Mouse (Mus musculus) adrenal gland (tissue): ENCODE measurements around the gene Cenpt.

ENCODE experiments used
- intact Hi-C: fragments of 180-260 bp; cut with DNase I; formaldehyde crosslinking; loops from one replicate; pipeline ENCODE4 v1.15.1; 2025

Gene Cenpt

DNA sequence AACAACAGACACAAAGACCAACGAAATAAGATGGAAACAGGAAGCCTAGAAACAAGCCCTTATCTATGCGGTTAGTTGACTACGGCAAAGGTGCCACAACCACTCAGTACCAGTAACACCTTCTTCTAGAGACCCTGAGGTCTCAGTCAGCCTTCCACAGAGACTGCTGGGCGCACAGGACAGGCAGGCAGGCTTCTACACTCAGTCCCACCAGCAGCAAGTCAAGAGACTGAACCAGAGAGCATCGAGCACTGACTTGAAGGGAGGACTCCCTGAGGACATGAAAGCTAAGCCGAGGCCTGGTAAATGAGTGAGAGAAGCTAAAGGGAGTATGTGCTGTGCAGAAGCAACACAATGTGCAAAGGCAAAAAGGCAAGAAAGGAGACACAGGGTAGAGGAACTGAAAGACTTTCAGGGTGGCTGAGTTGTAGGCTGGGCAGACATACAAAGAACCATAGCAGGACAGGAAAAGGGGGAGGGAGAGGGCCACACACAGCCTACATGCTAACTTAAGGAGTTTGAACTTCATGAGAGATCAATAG is 42.8 kb downstream of the Cenpt start:
- intact Hi-C loops = no loop called here

DNA sequence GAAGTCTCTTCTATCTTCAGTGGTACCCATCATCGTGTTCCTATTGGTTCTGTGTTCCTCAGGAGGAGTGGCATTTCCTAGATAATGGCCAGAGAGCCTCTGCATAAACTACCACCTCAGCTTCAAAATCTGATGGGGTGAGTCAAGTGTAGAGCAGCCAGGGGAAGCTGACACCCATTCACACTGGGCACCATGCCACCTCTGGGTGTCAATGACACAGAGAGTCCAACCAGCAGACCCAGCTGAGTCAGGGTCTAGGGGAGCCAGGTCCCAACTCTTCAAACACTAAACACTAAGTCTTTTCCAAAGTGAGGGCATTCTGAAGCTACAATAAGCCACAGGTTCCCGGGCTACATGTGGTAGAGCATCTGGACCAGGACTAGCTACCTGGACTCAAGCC is 44.6 kb downstream of the Cenpt start:
- intact Hi-C loops = no loop called here

DNA sequence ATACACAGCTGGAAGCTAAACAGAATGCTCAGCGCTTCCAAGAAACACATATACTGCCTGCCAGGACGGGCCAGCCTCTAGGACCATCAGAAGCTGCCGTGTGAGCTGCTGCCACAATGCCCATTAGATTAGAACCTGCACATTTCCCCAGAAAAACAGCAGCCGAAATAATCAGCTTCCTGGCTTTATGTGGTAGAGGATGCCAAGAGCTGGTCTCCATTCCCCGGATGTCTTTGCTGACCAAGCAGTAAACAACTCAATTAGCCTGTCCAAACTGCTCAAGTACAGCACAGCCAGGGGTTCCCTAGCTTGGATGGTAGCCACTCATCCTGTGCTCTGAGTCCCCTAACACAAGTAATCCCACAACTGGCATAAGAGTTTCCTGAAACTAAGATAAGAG is 45.3 kb downstream of the Cenpt start:
- intact Hi-C loops = no loop called here

DNA sequence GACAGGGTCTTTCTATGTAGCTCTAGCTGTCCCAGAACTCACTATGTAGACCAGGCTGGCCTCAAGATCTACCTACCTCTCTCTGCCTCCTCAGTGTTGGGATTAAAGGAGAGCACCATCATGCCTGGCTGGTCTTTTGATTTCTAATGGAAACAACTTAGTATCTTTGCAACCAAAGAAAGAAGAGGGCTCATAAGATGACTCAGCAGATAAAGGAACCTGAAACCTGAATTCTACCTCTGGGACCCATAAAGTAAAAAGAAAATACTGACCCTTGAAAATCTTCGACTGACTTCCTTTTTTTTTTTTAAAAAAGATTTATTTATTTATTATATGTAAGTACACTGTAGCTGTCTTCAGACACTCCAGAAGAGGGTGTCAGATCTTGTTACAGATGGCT is 47.1 kb downstream of the Cenpt start:
- intact Hi-C loops = no loop called here

DNA sequence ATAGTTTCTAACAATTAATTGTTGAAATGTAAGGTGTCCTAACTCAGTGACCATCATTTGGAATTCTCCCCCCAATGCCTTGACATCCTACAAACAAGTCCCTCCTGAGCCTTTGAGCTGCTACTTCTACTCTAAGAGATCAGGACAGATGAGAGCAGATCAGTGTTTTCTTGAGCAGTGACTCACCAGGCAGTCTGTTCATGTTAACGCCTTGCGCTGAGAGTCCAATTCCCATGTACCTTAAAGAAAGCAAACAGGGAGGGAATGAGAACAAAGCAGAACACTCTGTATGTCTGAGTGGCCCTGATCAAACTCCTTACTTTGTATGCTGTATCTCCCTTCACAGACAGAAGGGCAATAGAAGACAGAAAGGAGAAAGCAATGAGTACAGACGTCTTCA is 47.7 kb downstream of the Cenpt start:
- intact Hi-C loops = no loop called here

DNA sequence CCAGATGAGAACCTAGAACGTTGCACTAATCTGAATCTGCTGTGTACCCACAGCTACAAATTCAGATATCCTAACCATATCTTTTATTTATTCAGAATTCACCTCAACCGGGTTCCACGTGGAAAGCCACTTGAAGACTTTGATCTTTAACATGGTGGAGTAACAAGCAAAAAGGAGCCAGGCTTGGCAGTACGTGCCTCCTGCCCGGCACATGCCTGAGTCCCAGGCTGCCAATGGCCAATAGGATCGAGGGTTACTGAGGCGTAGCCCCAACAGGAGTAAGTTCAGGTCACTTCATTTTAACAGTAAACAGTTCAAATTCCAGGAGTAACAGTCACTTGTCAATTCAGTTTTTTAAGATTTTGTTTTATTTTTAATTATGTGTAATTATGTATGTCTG is 48.3 kb downstream of the Cenpt start:
- intact Hi-C loops = no loop called here

DNA sequence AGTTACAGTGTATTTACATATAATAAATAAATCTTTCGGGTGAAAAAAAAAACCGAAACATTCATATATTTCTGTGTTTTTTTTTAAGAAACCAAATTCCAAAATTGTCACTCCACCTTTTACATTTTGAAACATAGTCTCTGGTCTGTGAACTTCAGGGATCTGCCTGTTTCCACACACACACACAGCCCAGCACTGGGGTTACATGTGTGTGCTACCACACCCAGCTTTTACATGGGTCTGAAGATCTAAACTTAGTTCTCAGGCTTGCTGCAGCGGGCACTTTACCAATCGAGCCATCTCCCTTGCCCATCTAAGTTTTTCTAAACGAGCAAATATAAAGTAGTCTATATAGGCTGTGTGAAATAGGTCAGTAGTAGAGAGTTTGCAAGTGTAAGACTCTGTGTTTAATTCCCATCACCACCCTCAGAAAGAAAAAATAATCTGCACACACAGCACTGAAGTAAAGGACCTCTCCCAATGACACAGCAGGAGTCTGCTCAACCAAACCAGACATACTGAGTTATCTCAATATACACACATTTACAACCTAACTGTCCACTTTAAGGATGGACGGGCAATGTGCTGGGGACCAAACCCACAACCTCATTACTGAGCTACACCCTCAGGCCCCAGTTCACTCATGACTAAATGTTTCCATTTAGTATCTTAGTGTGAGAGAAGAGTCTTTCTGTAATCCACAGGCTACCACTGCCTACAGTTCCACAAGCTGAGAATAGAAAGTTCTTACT is 51.7 kb downstream of the Cenpt start:
- intact Hi-C loops = no loop called here

- intact Hi-C loops = no loop called here
Observed at GRCm38 (mm10) chr8:105799091-105799812, 53.8 kb downstream of the Cenpt start.

DNA sequence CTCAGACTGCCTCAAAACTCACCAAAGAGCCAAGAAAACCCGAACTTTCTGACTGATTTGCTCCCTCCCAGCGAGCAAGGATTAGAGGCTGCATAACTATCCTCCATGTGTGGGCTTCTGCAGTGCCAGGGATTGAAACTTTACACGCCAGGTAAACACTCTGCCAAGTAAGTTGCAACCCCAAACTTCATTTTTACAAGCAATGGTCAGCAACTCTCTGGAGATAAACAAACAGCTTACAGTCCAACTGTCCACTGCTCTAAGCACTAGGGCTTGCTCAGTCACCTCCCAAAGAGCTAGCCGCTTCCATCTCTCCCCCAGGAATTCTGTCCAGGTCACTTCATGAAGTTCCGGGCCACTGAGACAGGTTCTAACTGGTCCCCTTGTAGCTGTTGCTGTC is 54.7 kb downstream of the Cenpt start:
- intact Hi-C loops = no loop called here

DNA sequence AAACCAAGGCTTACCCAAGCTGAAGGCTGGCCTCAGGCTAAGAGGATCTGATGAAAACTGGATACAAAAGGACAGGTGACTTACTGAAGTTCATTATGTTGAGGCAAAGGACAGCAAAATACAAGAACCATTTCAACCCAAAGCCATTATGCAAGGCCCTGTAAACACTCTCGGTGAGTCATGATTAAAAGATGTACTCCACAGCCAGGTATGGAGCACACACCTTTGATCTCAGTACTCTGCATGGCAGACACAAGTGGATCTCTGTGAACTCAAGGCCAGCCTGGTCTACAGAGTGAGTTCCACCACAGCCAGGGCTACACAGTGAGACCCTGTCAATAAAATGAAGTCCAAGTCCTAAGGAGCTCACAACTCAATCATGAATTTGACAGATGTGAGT is 57.3 kb downstream of the Cenpt start:
- intact Hi-C loops = no loop called here
